Mouse (Mus musculus) CH12.LX (cell line): ENCODE measurements around the gene Calcrl.

Experiments used
- CTCF ChIP-seq, 2 experiments: IDR thresholded peaks in 1 of 2; conservative IDR thresholded peaks in 1 of 2; 2 replicates each; pipeline ENCODE4 v1.5.1; 2011 to 2012; ENCODE audit warnings: low read depth in 2 of 2, low read length in 2 of 2, improper control_type of control experiment in 1 of 2, inconsistent platforms in 1 of 2, mild to moderate bottlenecking in 1 of 2, moderate library complexity in 1 of 2
- EP300 ChIP-seq: IDR thresholded peaks from 2 replicates; pipeline ENCODE4 v1.6.1; 2011; ENCODE audit warnings: low read length, improper control_type of control experiment
- MYC ChIP-seq: IDR thresholded peaks from 2 replicates; pipeline ENCODE4 v1.6.1; 2011; ENCODE audit warnings: low read depth, mild to moderate bottlenecking, improper control_type of control experiment, low read length
- POLR2A ChIP-seq: IDR thresholded peaks from 2 replicates; pipeline ENCODE4 v1.6.1; 2011; ENCODE audit warnings: low read depth, mild to moderate bottlenecking, improper control_type of control experiment, low read length
- POLR2AphosphoS2 ChIP-seq: IDR thresholded peaks from 2 replicates; pipeline ENCODE4 v1.6.1; 2011; ENCODE audit warnings: low read depth, low read length, improper control_type of control experiment
- SMC3 ChIP-seq: IDR thresholded peaks from 2 replicates; pipeline ENCODE4 v1.6.1; 2011; ENCODE audit warnings: low read depth, low read length, improper control_type of control experiment
- UBTF ChIP-seq: IDR thresholded peaks from 2 replicates; pipeline ENCODE4 v1.6.1; 2012; ENCODE audit warnings: low read depth, mild to moderate bottlenecking, inconsistent platforms, low read length, improper control_type of control experiment, moderate library complexity

DNA sequence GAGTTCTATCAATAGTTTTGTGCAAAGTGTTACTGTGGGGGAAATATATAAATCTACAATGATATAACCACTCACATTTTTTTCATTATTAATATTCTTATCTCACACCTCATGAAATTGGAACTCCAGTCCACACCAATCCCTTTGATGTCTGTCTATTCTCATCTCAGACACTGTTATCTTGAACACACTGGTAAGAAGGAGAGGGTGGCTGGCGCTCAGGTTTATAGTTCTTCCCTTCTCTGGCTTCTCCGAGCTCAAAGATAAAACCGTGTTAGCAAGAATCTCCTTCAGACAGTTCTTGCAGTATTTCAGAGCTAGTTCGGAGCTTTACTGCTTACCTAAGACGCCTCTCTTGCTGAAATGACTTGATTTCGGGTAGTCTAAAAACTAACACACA is 32.0 kb upstream of the Calcrl start:
- TF ChIP-seq MYC (no peak), UBTF (no peak), EP300 (no peak), CTCF (conservative IDR thresholded peaks at IDR 0.05 in 1 of 2, IDR thresholded peaks at IDR 0.05 in 1 of 2; ENCODE audit: low read depth in 2 of 2, low read length in 2 of 2) (no peak), POLR2AphosphoS2 (no peak), SMC3 (no peak), POLR2A (no peak)
